Mouse (Mus musculus) c-Kit-positive CD71-negative TER-119-negative erythroid progenitor cells, embryonic 14.5 days (primary cell): ENCODE measurements around the gene Cpeb1.

ENCODE experiments used
- DNase-seq: peaks from one replicate; pipeline ENCODE4 v3.0.0-alpha.2; 2013; ENCODE audit warnings: low read depth

The Cpeb1 gene

DNA sequence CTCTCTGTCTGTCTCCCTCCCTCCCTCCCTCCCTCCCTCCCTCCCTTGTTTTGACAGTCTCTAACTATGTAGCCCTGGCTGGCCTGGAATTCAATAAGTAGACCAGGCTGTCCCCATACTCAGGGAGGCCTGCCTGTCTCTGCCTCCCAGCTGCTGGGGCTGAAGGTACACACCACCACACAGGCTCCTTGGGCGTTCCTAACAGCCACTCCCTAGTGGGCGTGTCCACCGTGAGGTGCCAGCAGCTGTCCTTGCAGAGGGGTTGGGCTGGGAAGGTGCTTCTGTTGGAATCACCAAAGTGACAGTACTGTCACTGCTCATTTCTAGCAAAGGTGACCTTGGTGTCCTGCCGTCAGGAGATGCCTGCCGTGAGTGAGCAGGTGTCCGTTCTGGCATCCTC is 128.4 kb downstream of the Cpeb1 start:
- DNase-seq = no peak

DNA sequence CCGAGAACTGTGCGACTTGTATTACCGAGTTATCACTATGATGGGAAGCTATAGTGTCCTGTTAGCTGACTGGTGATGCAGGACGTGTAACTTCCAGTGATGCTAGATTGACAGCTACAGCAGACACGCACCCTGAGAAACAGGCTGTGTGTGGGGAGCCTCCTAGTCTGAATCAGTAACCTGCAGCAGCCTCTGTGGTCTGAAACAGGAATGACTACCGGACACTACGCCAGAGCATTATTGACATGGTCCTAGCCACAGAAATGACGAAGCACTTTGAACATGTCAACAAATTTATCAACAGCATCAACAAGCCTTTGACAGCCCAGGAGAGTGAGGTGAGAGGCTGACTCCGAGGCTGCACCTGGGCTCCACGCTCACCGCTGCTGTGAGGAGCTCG is 129.2 kb downstream of the Cpeb1 start:
- DNase-seq = no peak

DNA sequence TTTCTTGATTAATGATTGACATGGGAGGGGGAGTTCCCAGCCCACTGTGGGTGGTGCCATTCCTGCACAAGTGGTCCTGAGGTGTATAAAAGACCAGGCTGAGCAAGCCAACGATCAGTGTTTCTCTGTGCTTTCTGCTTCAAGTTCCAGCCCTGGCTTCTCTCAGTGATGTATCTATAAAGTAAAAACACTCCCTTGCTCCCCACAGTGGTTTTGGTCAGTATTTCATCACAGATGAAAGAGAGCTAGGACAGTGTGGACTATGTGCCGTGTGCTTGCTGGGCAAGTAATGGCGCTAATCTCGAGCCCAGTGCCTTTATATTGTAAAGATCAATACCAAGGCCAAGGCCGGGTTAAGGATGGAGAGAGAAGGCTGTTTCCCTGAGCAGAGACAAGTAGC is 133.5 kb downstream of the Cpeb1 start:
- no peak for DNase-seq

DNA sequence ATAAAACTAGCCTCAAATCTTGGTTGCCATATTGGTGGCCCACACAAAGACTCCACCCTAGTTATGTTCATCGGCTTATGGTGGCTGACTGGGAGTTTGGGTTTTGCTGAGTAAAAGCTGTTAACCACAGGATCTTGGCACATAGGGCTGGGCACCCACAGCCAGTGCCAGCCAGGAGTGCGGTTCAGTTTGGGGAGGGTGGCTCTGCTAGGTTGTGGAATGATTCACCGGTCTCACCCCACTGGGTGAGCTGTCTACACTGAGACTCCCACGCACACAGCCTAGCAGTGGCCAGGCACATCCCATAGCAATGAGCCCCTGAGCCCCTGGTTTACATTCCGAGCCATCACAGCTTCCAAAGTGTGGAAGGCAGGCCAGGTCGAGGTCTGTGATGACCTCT is 135.5 kb downstream of the Cpeb1 start:
- DNase-seq = no peak

DNA sequence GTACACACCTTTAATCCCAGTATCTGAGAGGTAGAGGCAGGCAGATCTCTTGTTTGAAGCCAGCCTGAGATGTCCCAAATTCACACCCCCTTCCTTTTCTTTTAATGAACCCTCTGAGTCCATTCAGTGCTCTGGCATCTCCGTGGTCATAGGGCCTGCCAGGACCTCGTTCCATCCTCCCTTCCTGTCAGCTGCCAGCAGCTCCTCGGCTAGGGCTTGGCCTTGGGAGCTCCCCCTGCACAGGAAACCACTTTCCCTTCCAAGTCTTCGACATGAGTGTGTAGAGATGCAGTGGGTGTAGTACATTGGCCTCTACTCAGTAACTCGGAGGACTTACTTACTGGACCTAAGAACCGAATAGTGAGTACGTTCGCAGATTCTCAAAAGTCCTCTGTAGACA is 139.7 kb downstream of the Cpeb1 start:
- no peak for DNase-seq

DNA sequence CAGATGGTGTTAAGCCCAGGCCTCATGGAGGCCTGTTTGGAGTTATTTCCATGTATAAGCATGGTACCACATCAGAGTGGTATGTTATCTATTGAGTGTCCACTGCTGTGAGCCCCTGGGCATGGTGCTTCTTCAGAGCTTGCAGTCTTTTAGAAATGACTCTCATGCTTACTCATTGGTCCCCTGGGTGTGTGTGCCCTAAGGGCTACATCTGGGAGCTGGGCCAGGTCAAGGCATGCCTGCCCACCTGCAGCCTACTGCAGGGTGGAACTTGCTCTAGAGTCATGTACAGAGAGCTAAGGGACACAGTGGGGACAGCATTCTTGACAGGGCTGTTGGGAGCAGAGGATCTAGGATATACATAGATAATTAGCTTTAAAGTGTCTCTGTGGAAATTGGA is 143.7 kb downstream of the Cpeb1 start:
- DNase-seq = no peak

DNA sequence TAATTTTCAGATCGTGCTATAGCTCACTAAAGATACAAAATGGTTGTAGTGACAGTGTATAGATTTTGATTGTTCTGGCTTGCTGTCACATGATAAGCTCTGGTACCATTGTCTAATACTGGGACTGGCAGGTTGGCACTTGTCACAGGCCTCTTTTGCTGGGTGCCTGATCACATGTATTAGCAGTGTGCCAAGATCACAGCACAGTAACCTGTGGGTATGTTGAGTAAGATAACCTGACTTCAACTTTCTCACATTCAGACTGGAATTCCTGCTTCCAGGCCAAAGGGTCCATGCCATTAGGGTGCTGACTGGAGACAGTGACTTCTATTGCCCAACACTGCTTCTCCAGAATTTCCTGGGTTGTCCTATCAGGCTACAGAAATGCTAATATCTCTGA is 144.1 kb downstream of the Cpeb1 start:
- no peak for DNase-seq

DNA sequence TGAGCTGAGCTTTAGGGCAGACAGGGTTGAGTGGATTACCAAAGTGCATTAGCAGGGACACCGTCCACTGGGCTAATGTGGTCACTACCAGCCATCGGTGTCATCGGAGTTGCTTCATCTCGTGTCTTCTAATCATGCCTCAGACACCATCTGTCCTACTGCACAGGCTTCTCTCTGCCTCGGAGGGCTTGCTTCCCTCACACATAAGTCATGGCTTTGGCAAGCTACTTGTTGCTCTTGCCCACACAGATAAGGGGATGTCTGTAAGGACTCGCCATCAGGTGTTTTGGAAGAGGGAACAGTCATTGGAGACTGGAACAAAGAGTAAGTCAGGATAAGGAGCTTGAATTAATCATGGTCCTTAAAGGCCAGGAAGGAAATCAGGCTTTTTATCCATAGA is 146.0 kb downstream of the Cpeb1 start:
- no peak for DNase-seq

DNA sequence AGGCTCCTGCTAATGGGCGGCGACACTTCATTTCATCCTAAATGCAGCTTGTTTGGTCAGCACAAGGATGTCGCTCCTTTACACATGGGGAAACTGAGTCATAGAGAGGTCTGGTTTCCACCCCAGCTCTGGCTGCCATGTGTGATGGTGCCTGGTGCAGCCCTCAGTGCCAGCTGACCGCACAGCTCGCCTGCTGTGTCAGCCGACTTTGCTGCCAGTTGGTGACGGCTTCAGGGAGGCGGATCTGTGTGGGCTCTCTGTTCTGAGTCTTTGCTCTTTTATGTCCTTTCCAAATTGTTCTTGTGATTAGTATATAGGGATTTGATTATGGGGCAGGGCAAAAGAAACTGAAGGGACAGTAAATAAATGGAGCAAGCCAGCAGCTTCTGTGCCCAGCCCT is 147.5 kb downstream of the Cpeb1 start:
- no peak for DNase-seq

DNA sequence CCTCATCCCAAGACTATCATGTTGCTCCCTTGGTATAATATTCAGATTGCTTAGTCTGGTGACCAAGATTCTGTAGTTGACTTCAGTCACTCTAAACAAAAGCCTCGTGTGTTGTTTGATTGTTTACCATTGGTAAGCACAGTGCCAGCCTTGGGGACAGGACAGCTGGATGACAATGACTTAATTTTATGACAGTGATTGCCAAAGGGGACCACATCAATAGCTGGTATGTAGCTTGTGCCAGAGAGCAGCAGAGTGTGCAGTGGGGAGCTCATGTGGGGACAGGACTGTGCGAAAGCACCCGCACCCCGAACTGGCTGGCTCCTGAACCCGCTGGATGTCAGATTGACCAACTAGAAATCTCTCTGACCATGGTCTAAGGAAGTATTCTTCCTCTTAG is 150.6 kb downstream of the Cpeb1 start:
- no peak for DNase-seq

DNA sequence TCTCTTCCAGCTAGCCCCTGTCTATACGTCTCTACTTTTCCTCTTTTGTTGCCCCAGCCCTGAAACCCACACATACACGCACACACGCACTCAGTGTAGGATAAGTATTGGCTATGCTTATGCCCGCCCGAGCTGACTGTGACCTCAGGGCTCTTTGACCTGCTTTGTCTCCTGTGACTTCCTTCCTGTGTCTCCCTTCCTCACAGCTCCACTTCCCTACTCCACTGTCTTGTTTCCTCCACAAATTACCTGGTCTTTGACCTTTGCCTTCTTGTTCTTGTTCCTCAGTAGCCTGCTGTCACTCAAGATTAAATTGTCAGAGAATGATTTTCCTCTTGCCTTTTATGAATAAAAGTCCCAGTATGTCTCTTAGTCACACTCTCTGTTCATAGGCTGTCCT is 151.2 kb downstream of the Cpeb1 start:
- DNase-seq = no peak

DNA sequence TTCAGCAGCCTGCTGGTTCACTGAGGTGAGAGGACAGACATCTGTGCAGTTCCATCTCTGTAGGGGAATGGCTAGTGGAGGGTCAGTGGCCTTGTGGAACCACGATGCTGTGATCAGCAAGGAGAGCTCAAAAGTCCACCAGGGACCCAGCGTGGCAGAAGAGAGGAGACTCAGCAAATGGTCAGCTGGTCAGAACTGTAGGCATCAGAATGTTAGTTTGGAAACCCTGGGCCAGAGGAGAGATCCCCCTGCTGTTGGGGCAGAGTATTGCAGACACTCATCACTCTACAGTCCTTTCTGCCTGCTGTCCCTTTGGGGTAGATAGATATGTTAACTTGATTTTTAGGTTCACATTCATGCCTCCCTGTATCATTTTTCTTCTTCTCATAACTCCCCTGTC is 151.6 kb downstream of the Cpeb1 start:
- DNase-seq = no peak

DNA sequence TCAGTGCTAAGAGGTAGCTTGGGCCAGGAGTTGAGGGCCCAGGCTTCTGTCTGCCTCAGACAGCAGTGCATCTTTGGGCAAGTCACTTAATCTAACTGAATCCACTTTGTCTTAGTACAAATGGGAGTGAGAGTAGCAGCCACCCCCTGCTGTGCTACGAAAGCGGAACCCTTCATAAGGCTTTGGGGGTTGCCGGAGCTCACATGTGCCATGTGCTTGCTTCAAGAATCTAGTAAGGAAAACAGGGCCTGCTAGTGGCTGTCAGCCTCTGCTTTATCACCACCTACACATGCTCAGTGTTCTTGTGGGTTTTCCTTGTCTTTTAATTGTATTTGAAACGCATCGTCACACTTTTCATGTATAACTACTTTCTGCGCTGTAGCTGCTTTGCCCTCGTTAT is 153.9 kb downstream of the Cpeb1 start:
- DNase-seq = no peak

DNA sequence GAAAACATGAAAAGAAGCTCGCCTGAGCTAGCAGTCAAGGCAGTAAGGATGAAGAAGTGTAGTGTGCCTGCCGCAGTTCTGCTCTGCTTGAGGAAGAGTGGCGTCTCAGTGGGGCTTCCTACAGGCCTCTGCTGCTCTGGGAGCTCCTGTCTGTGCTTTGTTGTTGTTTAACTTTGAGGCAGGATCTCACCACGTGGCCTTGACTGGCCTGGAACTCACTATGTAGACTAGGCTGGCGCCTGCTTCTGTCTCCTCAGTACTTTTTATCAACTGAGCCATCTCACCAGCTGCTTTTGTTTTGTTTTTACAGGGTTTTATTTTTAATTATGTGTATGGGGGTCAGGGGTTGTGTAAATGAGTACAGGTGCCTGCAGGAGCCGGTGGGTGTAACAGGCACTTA is 157.1 kb downstream of the Cpeb1 start:
- no peak for DNase-seq
